Mouse (Mus musculus) megakaryocyte-erythroid progenitor cell, adult 5-6 weeks (primary cell): ENCODE measurements at regions not wholly inside any gene's neighbourhood (a gene's known extent, or its start where the extent isn't known, plus 50 kb on each side); places are given as distances from the start of the nearest gene placed in this dataset.

Experiments used
- ATAC-seq: replicated peaks from 2 replicates; pipeline ENCODE4 v1.8.0; 2016; ENCODE audit warnings: mild to moderate bottlenecking, inconsistent platforms; ENCODE audit not compliant: severe bottlenecking, poor library complexity, low FRiP score, low TSS enrichment

DNA sequence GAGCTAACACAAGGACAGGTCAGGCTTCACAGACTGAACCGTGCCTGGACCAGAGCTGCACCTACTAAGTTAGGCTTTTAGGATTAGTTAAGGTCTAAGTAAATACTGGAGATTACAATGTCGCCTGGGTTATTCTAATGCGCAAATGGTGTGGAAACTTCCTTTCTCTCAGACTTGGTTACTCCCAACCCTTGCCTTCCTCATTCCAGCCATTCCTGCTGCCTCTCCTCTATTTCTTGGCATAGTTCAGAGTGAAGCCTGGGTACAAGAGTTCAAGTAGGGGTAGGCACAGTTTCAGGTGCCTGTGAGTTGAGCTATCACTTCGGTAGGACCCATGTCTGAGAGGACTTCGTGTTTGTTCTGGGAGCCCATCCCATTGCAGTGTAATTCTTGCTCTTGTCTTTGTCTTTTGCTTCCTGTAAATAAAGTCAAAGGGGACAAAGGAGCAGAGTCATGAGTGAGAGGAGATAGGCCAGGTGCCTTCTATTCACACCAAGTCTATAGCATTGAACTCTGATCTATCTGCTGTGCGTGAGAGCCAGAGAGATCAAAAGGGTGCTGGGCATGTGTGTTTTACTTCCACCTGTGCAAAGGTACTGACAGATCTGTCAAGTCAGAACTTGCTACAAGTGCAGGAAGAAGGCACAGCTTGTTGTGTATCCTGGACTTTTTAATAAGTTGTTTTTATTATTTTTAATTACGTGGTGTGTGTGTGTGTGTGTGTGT lies 378.0 kb downstream of the Hs3st3b1 start:
- no peak for ATAC-seq

DNA sequence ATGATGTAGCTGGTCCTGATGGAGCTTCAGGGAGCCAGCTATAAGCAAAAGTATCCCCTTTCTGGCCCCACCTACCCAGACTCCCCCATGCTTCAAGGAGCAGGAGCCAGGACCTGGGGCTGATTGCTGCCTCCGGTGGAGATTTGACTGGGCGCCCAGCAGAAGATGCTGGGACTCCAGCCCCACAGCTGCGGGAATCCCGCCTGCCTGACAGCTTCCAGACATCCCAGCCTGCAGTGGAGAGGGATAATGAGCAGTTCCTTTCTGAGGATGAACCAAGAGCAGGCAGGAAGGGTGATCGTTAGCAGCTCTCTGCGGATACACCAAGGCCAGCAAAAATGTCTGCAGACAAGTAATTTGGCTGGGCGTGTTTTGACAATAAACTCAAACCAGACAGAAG lies 376.6 kb downstream of the Hs3st3b1 start:
- no peak for ATAC-seq

DNA sequence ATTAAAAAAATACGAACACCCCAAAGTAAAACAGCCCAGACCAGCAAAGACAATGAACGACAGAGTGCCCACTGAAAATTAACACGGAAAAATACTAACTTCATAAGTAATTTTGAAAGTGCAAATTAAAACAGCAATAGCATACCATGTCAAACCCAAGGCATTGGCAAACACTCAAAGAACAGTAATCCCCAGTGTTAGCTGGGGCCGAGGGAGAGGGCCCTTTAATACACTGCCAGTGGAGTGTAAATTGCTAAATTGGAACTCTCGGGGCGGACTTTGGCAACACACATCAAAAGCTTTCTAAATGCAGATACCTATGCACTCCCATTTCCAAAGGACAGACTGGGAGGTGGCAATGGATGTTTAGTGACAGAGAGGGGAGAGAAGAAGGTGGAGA lies 361.6 kb downstream of the Hs3st3b1 start:
- no peak for ATAC-seq

DNA sequence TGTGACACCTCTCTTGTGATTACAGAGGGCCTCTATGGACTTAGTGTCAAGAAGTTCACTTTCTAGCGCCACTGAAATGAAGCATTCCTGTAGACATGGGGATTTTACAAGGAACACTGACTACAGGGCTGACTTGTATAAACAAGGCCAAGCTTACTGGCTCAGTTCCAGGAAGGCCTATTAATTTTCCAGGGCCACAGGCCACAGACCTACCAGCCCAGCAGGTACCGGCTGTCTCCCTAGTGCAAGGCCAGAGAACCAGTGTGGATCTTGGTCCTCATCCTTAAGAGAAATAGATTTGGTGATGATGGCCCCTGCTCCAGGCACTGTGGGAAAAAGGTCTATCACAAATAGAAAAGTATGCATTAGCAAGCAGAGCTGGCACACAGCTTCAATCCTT lies 359.4 kb downstream of the Hs3st3b1 start:
- no peak for ATAC-seq

DNA sequence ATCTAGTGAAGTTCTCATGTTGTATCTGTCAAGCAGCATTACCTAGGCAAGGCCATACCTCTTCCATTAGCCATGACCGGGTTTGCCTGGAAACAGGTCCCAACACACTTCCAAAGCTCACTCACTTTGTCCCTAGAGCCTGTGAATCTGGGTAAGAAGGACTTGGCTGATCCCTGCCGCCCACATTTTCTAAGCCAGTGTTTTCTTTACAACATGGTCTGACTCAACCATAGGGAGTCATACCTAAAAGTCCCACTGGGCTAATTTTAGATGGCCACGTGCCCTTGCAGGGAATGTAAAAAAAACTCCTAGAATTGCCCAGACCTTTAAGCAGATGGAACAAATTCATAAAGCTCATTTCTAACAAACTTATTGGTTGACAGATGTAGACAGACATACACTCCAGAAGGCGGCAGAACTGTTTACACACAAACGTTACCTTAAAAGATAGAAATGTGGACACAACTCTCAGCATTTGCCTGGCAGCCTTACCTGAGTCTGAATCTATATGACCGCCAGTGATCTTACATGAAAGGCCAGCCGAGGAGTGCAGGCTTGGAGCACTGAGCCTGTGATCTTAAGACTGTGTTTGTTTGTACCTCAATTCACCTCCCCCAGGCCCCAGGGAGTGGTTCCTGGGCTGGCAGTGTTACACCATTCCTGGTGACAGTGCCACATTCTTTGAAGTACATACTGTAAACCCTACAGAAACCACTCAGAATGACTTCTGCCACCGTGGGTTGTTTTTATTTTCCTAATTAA lies 356.4 kb downstream of the Hs3st3b1 start:
- no peak for ATAC-seq

DNA sequence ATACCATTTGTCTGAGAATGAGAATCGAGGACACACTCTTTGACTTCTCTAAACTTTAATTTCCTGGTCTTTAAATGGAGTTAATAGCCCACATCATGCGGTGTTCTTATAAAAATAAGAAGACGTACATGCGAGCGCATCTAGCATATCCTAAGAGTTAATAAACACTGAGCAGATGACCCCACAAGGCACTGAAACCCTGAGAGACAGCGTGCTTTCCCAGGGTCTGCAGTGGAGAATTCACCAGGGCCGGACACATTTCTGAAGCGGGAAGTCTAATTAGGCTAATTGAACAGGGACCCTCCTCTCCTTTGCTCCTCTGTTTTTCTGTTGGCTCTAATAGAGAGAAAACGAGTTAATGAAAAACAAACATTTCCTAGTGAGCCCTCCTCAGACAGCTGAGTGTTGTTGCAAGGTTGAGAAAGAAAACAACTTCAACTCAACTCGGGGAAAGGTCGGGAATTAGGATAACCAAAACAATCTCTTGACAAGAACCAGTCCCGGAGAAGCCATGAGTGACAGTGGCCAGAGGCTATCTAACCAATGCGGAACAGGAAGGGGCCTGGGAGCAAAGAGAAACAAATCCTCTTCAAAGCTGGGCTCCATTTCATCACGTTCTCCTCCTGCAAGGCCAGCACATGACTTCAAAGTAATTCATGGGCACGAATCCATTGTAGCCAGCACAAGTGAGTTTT lies 352.2 kb downstream of the Hs3st3b1 start:
- ATAC-seq = no peak

DNA sequence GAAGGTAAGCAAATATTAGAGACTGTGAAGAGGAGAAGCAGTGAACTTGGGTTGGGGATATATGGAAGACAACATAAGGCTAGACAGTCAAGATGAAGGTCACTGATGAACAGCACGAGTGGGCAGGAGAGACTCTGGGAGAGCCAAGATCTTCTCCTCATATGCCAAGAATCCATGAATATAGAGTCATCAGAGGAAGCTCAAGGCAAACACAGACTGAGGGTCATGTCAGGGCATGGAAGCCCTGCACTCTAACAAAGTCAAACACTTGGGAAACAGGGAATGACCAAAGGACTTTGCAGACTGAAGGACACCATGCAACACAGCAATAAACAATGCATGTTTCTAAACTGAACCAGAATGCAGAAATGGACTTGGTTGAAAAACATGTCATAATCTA lies 351.4 kb downstream of the Hs3st3b1 start:
- no peak for ATAC-seq

DNA sequence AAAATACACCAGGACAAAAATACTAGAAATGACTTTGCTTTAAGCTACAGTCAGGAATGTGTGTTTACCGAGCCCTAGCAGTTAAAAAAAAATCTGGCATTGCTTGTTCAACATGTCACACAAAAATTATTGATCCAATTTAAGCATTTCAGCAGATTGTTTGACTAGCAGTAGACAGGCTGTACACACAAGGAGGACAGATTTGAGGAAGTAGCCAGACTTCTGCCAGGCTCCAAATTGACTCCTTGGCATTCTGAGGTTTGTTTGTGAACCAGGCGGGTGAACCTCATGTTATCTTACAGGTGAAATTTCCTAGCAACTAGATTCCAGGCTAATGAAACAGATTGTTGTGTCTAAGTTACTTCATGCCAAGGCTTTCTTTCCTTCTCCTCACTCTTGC lies 348.8 kb downstream of the Hs3st3b1 start:
- no peak for ATAC-seq

DNA sequence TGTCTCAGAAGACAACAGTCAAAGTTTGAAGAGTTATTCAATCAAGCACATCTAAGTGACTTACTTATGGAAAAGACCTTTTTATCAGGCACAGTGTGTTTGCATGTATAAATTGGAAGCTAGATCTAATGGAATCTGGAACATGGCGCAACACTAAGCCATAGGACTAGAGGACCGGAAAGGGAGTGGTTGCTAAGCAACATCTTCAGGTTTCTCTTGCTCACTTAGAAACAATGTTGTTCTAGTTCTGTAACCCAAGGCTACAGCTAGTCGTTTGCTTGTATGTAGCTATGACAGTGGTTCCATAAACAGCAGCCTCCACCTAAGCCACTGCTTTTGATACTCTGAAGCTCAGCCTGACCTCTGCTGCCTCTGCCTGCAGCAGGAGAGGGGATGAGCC lies 338.8 kb downstream of the Hs3st3b1 start:
- ATAC-seq = no peak

DNA sequence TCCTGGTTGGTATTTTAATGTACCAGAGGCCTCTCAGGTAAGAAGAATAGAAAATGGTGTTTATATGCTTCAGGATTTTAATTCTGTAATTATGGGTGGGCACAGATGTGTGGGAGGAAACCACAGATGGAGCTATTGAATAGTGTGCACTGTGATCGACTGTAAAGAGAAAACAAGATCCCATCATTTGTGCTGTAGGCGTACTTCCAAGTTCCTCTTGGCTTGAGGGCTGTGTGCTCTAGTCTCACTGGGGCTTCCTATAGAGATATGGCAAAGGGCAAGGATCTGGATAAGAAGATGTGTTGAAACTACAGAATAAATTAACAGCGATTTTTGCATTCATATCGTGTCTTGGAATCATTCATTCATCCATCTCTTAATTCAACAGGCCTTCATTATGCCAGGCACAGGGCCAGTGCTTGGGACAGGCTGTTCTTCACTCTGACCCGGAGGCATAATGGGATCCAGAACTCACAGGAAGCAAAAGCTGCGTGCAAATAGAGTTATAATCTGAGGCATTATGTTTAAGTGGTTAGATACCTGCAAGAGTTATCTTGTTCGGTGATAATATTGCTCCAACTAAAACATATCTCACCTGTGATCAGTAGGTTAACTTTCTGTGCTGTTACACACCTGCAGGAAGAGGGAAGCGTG lies 336.7 kb downstream of the Hs3st3b1 start:
- no peak for ATAC-seq

DNA sequence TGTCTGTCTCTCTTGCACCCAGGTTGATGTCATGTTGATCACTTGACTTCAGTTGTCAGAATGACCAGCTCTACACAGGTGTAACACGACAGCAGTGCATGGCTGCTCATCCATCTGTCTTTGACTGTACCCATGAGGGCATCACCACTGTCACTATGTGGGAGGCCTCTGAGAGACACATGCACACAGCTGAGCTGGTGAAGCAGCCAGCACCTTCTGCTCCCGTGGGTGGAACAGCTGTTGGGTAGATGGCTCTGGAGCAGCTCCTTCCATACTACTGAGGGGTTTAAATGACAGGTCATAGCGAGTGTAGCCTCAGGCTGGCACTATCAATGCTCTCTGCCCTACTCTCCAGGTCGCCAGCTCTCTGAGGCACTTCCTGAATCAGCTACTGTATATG lies 301.9 kb downstream of the Hs3st3b1 start:
- ATAC-seq = no peak

DNA sequence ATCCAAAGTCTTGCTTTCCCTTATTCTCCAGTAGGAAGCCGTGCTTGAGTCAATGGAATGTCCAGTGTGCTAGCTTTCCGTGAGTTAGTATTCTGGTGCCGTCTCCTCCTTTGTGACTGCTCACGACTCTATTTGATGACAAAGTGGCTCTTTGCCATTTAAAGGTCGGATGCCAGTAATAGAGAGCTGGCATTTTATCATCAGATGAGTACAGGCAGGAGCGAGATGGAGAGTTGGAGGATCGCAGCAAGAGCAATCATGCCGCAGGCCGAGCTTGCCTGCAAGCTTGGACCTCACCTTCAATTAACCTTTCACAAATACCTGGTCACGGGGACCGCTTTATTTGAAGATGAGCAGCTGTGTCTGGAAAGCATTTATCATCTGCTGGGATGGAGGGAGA lies 291.8 kb downstream of the Hs3st3b1 start:
- no peak for ATAC-seq

DNA sequence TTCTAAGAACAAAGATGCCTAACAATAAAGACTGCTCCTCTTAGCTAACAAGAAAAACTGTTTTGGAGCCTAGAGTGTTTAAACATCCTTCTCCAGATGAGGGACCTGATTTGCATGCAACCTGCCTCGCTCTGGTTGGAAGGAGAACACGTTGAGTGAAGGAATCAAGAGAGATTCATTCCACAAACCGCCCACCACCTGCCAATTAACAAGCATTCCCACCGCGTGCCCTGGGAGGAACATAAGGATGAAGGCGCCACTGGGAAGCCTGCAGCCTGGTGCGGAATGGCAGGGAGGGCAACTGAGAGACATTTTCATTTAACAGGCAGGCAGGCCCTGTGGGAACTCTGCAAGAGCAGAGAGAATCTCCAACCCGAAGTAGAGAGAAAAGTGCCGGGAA lies 265.0 kb downstream of the Hs3st3b1 start:
- no peak for ATAC-seq

DNA sequence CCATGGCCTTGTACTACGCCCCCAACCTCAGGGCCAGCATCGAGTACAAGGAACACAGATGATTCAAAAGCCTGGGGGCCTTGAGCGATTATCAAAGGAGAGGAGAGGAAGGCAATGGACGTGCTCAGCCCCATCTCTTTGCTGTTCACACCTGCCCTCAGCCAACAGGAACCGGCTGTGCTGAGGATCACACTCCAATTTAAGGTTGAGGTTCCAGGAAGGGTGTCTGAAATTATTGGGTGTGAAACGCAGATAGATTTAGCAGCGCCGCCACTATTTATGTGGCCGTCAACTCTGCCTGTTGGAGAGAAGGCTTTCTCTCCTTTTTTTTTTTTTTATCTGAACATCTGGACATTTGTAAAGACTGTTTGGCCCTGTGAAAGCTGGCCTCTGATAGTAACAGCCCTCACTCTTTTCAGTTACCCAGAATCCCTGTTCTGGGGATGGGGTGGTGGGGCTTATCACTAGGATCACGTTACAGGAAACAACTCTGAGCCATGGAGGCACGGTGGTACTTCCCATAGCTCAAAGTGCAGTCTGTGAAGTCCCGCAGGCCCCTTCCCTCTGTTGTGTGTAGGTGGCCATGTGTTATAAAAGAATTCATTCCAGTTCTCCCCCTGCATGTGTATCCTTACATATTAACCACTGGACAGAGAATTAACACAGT lies 256.7 kb downstream of the Hs3st3b1 start:
- no peak for ATAC-seq

DNA sequence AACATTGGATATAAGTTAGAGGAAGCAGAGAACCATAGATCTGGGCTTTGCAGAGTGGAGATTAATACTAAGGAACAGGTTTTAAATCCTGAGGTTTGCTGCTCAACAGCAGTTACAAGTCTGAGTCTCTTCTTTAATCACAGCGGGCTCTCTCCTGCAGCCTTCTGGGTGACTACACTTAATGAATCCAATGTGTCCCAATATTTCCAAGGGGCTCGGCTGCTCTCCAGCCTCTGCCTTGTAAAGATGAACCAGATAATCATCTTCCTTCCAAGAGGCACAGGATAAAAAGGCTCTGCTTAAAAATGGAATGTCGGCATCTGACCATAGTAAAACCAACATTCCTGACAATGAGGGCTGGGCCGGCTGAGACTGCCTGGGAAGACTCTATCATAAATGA lies 251.6 kb downstream of the Hs3st3b1 start:
- no peak for ATAC-seq

DNA sequence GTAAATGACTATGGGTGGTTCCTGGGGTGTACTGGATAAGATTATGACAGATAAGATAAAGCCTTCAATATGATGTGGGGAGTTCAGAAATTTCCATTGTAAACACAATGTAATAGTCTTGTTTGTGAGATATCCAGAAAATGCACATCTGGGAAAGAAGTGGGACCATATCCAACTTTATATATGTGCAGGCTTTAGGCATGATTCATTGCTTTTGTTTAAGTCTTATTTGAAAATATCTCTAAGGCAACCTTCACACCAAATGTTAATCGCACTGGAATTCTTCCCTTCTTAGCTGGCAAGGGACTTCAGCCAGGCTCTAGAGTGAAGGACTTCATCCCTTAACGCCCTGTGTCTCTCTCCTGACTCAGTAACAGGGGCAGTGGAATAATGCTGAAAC lies 250.3 kb downstream of the Hs3st3b1 start:
- ATAC-seq = no peak

DNA sequence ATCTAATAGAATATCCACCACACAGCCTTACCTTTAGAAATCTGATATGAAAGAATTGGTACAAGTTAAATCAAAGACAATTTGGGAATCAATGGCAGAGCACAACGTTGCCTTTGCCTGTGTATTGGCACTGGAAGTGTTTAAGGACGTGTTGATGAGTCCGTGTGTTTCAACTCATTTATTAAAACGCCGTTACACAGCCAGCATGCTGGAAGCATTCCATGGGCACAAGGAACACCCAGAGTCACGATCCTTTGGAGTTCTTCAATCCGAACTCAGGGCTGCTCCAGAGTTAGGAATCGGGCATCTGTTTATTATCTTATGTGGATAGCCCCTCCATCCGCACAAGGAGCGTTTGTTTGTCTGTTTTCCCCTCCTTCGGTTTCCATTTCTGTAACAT lies 244.2 kb downstream of the Hs3st3b1 start:
- no peak for ATAC-seq

DNA sequence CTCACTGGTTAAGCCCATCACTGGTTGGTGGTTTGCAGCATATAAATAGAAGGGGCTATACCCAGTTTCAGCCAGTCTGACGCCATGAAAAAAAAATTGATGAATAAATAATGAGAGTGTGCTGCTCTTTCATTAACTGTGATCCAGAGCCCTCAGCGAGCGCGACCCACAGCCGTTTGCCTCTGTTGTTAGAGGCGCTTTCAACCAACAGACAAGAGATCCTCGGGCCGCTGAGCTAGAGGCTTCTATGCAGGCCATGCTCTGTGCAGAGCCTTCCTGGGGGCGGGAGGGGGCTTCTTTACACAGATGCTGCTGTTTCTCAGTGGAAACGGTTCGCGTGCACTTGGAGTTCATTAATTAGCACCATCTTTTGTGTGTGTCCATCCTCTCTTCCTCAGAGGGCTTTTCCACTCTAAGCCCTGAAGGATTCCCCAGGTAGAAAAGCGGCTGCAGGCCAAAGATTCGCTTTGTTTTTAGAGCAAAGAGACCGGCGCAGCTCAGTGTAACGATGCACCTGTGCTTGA lies 243.6 kb downstream of the Hs3st3b1 start:
- ATAC-seq = no peak

DNA sequence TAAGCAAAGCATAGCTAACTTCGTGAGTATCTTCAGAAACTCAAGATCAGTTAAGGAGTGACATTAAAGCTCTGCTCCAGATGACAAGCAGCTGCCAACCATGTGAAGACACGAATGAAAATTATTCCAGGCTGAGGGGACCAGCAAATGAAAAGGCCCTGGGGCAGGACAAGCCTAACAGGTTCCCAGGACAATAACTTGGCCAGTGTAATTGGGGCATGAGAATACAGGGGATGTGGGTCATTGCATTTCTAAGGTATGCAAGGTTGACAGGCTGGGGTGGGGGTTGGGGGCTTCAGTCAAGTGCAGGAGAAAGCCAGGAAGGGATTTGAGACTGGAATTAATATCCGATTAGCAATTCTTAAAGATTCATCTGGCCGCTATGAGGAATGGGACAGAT lies 242.6 kb downstream of the Hs3st3b1 start:
- no peak for ATAC-seq
